ENCODE assay signal across 12 mouse cellular contexts in the genomic region with DNA sequence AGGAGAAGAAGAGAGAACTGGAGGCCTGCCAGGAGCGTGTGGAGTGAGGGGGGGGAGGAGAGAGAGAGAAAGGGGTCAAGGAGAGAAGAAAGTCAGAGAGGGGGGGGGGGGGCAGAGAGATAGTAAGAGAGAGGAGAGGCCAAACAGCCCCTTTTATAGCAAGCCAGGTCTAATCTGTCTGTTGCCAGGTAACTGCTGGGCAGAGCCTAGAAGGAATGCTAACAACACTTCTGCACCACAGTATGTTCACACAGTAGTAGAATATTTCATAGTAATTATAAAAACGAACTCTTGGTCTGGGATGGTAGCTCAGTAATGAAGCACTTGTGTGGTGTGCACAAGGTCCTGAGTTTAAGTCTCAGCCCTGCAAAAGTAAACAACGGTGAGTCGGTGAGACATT.
"Had no signal": no experiment of that assay in that cellular context is flagged by ENCODE, and none has a peak within 500 bp of the region (broad histone marks: within the 10 kb centered on the region; RNA-seq: fewer than 3 reads in every experiment).

No protein-coding gene starts in this region.

- H3K36me3 ChIP-seq: limb, embryonic 12.5 days; liver, embryonic 13.5 days; midbrain, embryonic 15.5 days; neural tube, embryonic 12.5 days had no signal

- H3K9me3 ChIP-seq: limb, embryonic 12.5 days; liver, embryonic 13.5 days; midbrain, embryonic 15.5 days; neural tube, embryonic 12.5 days had no signal

- H3K4me3 ChIP-seq: layer of hippocampus, adult 2 months; limb, embryonic 12.5 days; liver, embryonic 13.5 days; midbrain, embryonic 15.5 days; neural tube, embryonic 12.5 days had no signal

- H3K4me1 ChIP-seq: limb, embryonic 12.5 days; liver, embryonic 13.5 days; neural tube, embryonic 12.5 days had no signal

- ATAC-seq: liver, postnatal 0 days; midbrain, embryonic 15.5 days had no signal

- H3K27ac ChIP-seq: layer of hippocampus, adult 2 months; limb, embryonic 12.5 days; liver, embryonic 13.5 days; midbrain, embryonic 15.5 days; neural tube, embryonic 12.5 days had no signal

- H3K4me2 ChIP-seq: limb, embryonic 12.5 days; liver, embryonic 13.5 days; midbrain, embryonic 15.5 days; neural tube, embryonic 12.5 days had no signal

- H3K27me3 ChIP-seq: limb, embryonic 12.5 days; liver, embryonic 13.5 days; midbrain, embryonic 15.5 days; neural tube, embryonic 12.5 days had no signal

- H3K9ac ChIP-seq: limb, embryonic 12.5 days; liver, embryonic 13.5 days; liver, postnatal 0 days; midbrain, embryonic 15.5 days; neural tube, embryonic 12.5 days had no signal

- DNase-seq: kidney, adult 18-20 months; kidney, postnatal 10 days; kidney, postnatal 4 days; liver; liver, embryonic 13.5 days; liver, postnatal 0 days; thymus, adult 2 months; thymus, postnatal 25 days had no signal
